Comparison of ENCODE assay signal across 26 mouse cellular contexts in the genomic region with DNA sequence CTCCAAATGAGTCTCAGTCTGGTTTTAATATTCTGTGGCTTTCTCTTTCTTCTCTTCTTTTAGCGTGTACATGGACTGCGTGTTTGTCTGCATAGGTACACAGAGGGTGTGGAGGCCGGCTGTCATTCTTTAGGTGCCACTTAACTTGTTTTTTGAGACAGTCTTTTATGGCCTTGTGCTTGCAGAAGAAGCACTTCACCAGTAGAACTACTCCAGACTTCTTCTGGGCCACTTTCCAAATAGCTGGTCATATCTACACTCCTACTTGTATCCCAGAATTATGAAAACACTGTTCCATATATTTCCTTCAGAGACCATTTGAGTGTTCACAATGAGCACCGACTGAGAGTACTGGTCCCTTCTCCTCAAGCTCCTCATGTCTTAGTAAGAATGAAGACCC.
DNase-seq lines count a peak whose midpoint lies in the region; ATAC-seq and TF ChIP-seq lines count a peak whose summit lies in the region.
"Had no signal": no experiment of that assay in that cellular context is flagged by ENCODE, and none has a peak within 500 bp of the region (broad histone marks: within the 10 kb centered on the region; RNA-seq: fewer than 3 reads in every experiment).

No protein-coding gene starts in this region.

- no peak overlapping the region for H3K4me2 ChIP-seq in lung, embryonic 14.5 days
- H3K4me2 ChIP-seq: embryonic facial prominence, embryonic 12.5 days; embryonic facial prominence, embryonic 15.5 days; heart, embryonic 13.5 days; hindbrain, embryonic 12.5 days; hindbrain, embryonic 15.5 days had no signal

- no peak overlapping the region for H3K4me3 ChIP-seq in lung, embryonic 14.5 days (ENCODE audit: low read depth, low read length)
- H3K4me3 ChIP-seq: embryonic facial prominence, embryonic 12.5 days; embryonic facial prominence, embryonic 15.5 days; heart, adult 2 months; heart, embryonic 10.5 days; heart, embryonic 13.5 days; hindbrain, embryonic 12.5 days; hindbrain, embryonic 15.5 days had no signal

- H3K9ac ChIP-seq in lung, embryonic 14.5 days: no peak overlapping the region
- H3K9ac ChIP-seq: embryonic facial prominence, embryonic 12.5 days; embryonic facial prominence, embryonic 15.5 days; forebrain, postnatal 0 days; heart, embryonic 13.5 days; hindbrain, embryonic 12.5 days; hindbrain, embryonic 15.5 days had no signal

- H3K9me3 ChIP-seq in lung, embryonic 14.5 days (ENCODE audit: low read depth, low read length): no peaks in the 10 kb centered on the region
- H3K9me3 ChIP-seq: embryonic facial prominence, embryonic 12.5 days; embryonic facial prominence, embryonic 15.5 days; heart, embryonic 10.5 days; heart, embryonic 13.5 days; hindbrain, embryonic 12.5 days; hindbrain, embryonic 15.5 days had no signal

- DNase-seq in lung, embryonic 14.5 days: peak; percentile 49
- no peak for DNase-seq in lung, postnatal 14 days
- peak; percentile 25 for DNase-seq in NIH3T3 (ENCODE audit: low read depth)
- DNase-seq in adipocyte (ENCODE audit: low spot score): peak; percentile 59
- peak; percentile 24 for DNase-seq in lung, postnatal 10 days
- DNase-seq in urinary bladder, postnatal 10 days (ENCODE audit: low spot score): no peak
- DNase-seq in kidney, adult 11 months: no peak
- DNase-seq in gastrocnemius, postnatal 10 days: no peak
- DNase-seq: adrenal gland, postnatal 10 days; adrenal gland, postnatal 36 days; cerebellum, adult 11 months; cerebellum, adult 2 months; cerebellum, adult 9-11 months; cerebellum, postnatal 25 days; forebrain, postnatal 0 days; gastrocnemius, postnatal 25 days; heart, adult 2 months had no signal

- ATAC-seq in lung, embryonic 14.5 days (ENCODE audit: insufficient read depth): no peak
- ATAC-seq: activated CD4-positive, CD25-positive, alpha-beta regulatory T cell, adult 4 months; CD4-positive, CD25-positive, alpha-beta regulatory T cell, adult 4 months; forebrain, embryonic 14.5 days; forebrain, postnatal 0 days had no signal

- TF ChIP-seq CTCF in lung, embryonic 14.5 days (IDR thresholded peaks at IDR 0.05; ENCODE audit: low read depth): no peak

- H3K36me3 ChIP-seq in lung, embryonic 14.5 days (ENCODE audit: insufficient read depth): no peaks in the 10 kb centered on the region
- H3K36me3 ChIP-seq: embryonic facial prominence, embryonic 12.5 days; embryonic facial prominence, embryonic 15.5 days; heart, embryonic 10.5 days; hindbrain, embryonic 12.5 days; hindbrain, embryonic 15.5 days had no signal

- WGBS in lung, embryonic 14.5 days: 70% methylated on average over 4 of the region's 4 CpGs

- no peaks in the 10 kb centered on the region for H3K27me3 ChIP-seq in lung, embryonic 14.5 days (ENCODE audit: insufficient read depth, low read length)
- H3K27me3 ChIP-seq: embryonic facial prominence, embryonic 12.5 days; embryonic facial prominence, embryonic 15.5 days; heart, embryonic 13.5 days; hindbrain, embryonic 12.5 days; hindbrain, embryonic 15.5 days had no signal

- no peaks in the 10 kb centered on the region for H3K4me1 ChIP-seq in lung, embryonic 14.5 days (ENCODE audit: insufficient read depth)
- H3K4me1 ChIP-seq: hindbrain, embryonic 12.5 days had no signal

- no peak overlapping the region for H3K27ac ChIP-seq in lung, embryonic 14.5 days (ENCODE audit: low read depth)
- H3K27ac ChIP-seq: embryonic facial prominence, embryonic 12.5 days; embryonic facial prominence, embryonic 15.5 days; heart, adult 2 months; heart, embryonic 10.5 days; heart, embryonic 13.5 days; hindbrain, embryonic 12.5 days; hindbrain, embryonic 15.5 days had no signal

Comparison
In these comparisons a context has a peak if more than half of its experiments do, and no peak if none do; other contexts are left out.
1. DNase-seq: peak in lung, embryonic 14.5 days (single experiment), NIH3T3 (single experiment), adipocyte (single experiment) and lung, postnatal 10 days (single experiment); none in lung, postnatal 14 days (single experiment), urinary bladder, postnatal 10 days (single experiment), kidney, adult 11 months (single experiment) and gastrocnemius, postnatal 10 days (single experiment).